Mouse (Mus musculus) adrenal gland, postnatal 36 days (tissue): Measurements from ENCODE around the gene Rala. TPM values are rescaled to one million over a fixed set of nuclear protein-coding genes. Genes with fewer than 3 reads are reported as not detected.

ENCODE experiments used
- DNase-seq, 2 experiments: peaks; one replicate each; pipeline ENCODE4 v3.0.0; 2021; ENCODE audit warnings: mixed read lengths in 1 of 2
- total RNA-seq, 2 experiments: library from RNA; stranded (reverse); gene quantifications; 2 replicates each; pipeline ENCODE4 v1.2.3; 2021

Rala gene
- total RNA-seq, 2 experiments from 2014 or later: 62.1 to 62.7 TPM

- no peak for DNase-seq
Observed at GRCm38 (mm10) chr13:17884211-17884610, 59.8 kb downstream of the Rala start.

GRCm38 (mm10) chr13:17879061-17879460, 65.0 kb downstream of the Rala start:
- DNase-seq: no peak

- no peak for DNase-seq
Observed at GRCm38 (mm10) chr13:17866741-17867140, 77.3 kb downstream of the Rala start.

GRCm38 (mm10) chr13:17860536-17860935, 83.5 kb downstream of the Rala start:
- no peak for DNase-seq

- DNase-seq: peak in 1 of 2 experiments; percentile 26
Observed at GRCm38 (mm10) chr13:17859365-17860033, 84.5 kb downstream of the Rala start.

- DNase-seq: no peak
Observed at GRCm38 (mm10) chr13:17857046-17857445, 87.0 kb downstream of the Rala start.

- no peak for DNase-seq
Observed at GRCm38 (mm10) chr13:17855492-17856138, 88.4 kb downstream of the Rala start.

GRCm38 (mm10) chr13:17854755-17855154, 89.3 kb downstream of the Rala start:
- no peak for DNase-seq

GRCm38 (mm10) chr13:17843336-17843735, 100.7 kb downstream of the Rala start:
- DNase-seq: no peak

- DNase-seq: no peak
Observed at GRCm38 (mm10) chr13:17842756-17843155, 101.3 kb downstream of the Rala start.

GRCm38 (mm10) chr13:17839137-17839536, 104.9 kb downstream of the Rala start:
- no peak for DNase-seq

GRCm38 (mm10) chr13:17838484-17838851, 105.6 kb downstream of the Rala start:
- peak; percentile 39 to 78 for DNase-seq

GRCm38 (mm10) chr13:17837610-17838483, 106.2 kb downstream of the Rala start:
- DNase-seq: peak; percentile 38 to 42

GRCm38 (mm10) chr13:17836808-17837207, 107.2 kb downstream of the Rala start:
- no peak for DNase-seq

GRCm38 (mm10) chr13:17832940-17833339, 111.1 kb downstream of the Rala start:
- no peak for DNase-seq

Other genes with a start within 250 kb of the Rala start
- gene Mplkip, start 249.0 kb downstream of the Rala start, total RNA-seq: 10 to 100 TPM; 20.7 to 26.3 TPM
- gene Sugct, start 248.7 kb downstream of the Rala start, total RNA-seq: 10 to 100 TPM in 1 of 2 experiments, 1 to 10 TPM in 1; 4.3 to 11.0 TPM
- 10 to 100 TPM; 48.3 to 55.1 TPM for gene Cdk13, start 139.1 kb downstream of the Rala start, total RNA-seq
- 10 to 100 TPM; 30.2 to 35.2 TPM for gene Yae1d1, start 49.1 kb upstream of the Rala start, total RNA-seq